Mouse (Mus musculus) liver, embryonic 14.5 days (tissue): Measurements from ENCODE around the gene Lamc1.

Source experiments
- CTCF ChIP-seq: IDR thresholded peaks from 2 replicates; pipeline ENCODE4 v1.5.1; 2016; ENCODE audit warnings: antibody characterized with exemption, low read depth, control low read depth
- EP300 ChIP-seq: IDR thresholded peaks from 2 replicates; pipeline ENCODE4 v1.6.1; 2016; ENCODE audit warnings: antibody characterized with exemption, low read depth

- TF ChIP-seq CTCF (no peak), EP300 (no peak)
These were observed 152.4 kb downstream of the Lamc1 start for GRCm38 (mm10) chr1:153180160-153180559.
